Mouse (Mus musculus): Measurements from ENCODE around the gene R3hdm4. TPM values are rescaled to one million over a fixed set of nuclear protein-coding genes. Genes with fewer than 3 reads are reported as not detected.
"Not testable (repeated sequence)": the region's sequence is repeated elsewhere in the genome, so short reads cannot be mapped to it uniquely, and the experiment has no call there.

R3hdm4 gene
- total and polyA plus RNA-seq, 2 experiments, result 12.4 to 80.0 TPM

DNA sequence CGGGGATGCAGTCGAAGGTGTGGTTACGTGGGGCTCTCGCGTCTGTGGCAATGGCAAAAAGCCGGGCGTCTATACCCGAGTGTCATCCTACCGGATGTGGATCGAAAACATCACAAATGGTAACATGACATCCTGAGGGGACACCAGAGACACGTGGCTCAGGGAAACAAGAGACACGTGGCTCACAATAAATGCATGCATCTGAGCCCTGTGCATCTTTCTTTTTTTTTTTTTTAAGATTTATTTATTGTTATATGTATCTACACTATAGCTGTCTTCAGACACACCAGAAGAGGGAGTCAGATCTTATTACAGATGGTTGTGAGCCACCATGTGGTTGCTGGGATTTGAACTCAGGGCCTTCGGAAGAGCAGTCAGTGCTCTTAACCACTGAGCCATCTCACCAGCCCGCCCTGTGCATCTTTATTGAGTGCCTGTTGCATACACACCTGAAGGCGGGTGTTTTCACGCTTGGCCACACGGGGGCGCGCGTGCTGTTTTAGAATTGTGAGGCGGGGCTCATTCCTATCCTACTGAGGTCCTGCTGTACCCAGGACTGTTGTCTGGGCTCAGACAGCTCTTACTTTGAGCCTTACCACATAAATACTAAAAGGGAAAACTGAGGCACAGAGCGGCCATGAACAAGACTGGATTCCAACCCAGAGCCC lies 28.4 kb downstream of the R3hdm4 start:
- not testable (repeated sequence) for H3K36me3 ChIP-seq (ENCODE audit: control insufficient read depth, insufficient read depth, low read length); H3K4me1 ChIP-seq (ENCODE audit: control insufficient read depth, insufficient read depth, low read length); H3K9ac ChIP-seq (ENCODE audit: low read depth, low read length); H3K27me3 ChIP-seq (ENCODE audit: control insufficient read depth, insufficient read depth, low read length); H3K27ac ChIP-seq (replicated peaks; ENCODE audit: insufficient read depth, low read depth, low read length); H3K79me2 ChIP-seq (ENCODE audit: control insufficient read depth, insufficient read depth, low read length); H3K4me3 ChIP-seq (ENCODE audit: insufficient read depth, low read depth, low read length)
- peak; percentile 91 for TF ChIP-seq CTCF (IDR thresholded peaks at IDR 0.05; ENCODE audit: low read depth, low read length)
- 41% methylated on average over 22 of the region's 22 CpGs for WGBS
- DNase-seq (ENCODE audit: extremely low read depth, low read depth, low spot score), result peak; percentile 38

DNA sequence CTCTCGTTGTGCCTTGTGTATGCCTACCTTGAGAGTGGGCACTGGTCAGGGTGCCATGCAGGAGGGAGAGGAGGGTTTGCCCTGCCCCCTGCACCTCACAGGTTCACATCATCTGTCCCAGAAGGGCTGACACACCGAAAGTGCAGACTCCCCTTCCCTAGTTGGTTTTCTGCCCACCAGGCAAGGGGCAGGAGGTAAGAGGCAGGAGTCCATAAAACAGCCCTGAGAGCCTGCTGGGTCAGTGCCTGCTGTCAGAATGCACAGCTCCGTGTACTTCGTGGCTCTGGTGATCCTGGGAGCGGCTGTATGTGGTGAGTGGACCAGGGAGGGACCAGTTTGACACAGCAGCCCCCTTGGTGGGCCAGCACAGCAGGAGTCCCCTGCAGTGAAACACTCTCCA lies 30.3 kb downstream of the R3hdm4 start, which contains the start of gene Cfd:
Gene Cfd, plus strand, starts transcription at position 184 of the 400 bp plus-strand sequence.
- Histone ChIP-seq H3K27ac (replicated peaks; ENCODE audit: insufficient read depth, low read depth, low read length) (no peak within 1 kb of the TSS), H3K27me3 (ENCODE audit: control insufficient read depth, insufficient read depth, low read length) (no peaks in the 10 kb centered on the region), H3K36me3 (ENCODE audit: control insufficient read depth, insufficient read depth, low read length) (no peaks in the 10 kb centered on the region), H3K9ac (ENCODE audit: low read depth, low read length) (no peak within 1 kb of the TSS), H3K79me2 (ENCODE audit: control insufficient read depth, insufficient read depth, low read length) (no peaks in the 10 kb centered on the region), H3K4me1 (ENCODE audit: control insufficient read depth, insufficient read depth, low read length) (peaks cover 9% of the 10 kb centered on the region), H3K4me3 (ENCODE audit: insufficient read depth, low read depth, low read length) (no peak within 1 kb of the TSS)
- DNase-seq (ENCODE audit: extremely low read depth, low read depth, low spot score), result no peak
- WGBS, result 59% methylated on average over 5 of the region's 5 CpGs
- TF ChIP-seq CTCF (IDR thresholded peaks at IDR 0.05; ENCODE audit: low read depth, low read length) (no peak), POLR2A (IDR thresholded peaks at IDR 0.05; ENCODE audit: extremely low read depth, insufficient read depth, low read length) (no peak)

DNA sequence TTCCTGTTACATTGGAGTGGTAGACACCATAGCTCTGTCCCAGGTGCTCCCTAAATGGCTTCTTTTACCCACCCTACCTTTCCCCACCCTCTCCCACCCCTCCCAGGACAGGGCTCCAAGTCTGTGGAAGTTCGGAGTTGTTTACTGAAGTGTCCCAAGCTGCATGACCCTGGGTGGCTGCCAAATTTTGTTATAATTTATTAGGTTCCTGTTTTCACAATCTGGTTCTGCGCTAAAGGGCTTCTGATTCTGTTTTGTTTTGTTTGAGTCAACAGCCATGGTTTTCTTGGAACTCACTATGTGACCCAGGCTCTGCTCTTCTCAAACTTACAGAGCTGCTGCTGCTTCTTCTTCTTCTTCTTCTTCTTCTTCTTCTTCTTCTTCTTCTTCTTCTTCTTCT lies 31.6 kb downstream of the R3hdm4 start:
- Histone ChIP-seq H3K4me1 (ENCODE audit: control insufficient read depth, insufficient read depth, low read length) (peaks cover 14% of the 10 kb centered on the region), H3K36me3 (ENCODE audit: control insufficient read depth, insufficient read depth, low read length) (no peaks in the 10 kb centered on the region), H3K4me3 (ENCODE audit: insufficient read depth, low read depth, low read length) (no peak overlapping the region), H3K79me2 (ENCODE audit: control insufficient read depth, insufficient read depth, low read length) (no peaks in the 10 kb centered on the region), H3K27me3 (ENCODE audit: control insufficient read depth, insufficient read depth, low read length) (no peaks in the 10 kb centered on the region), H3K27ac (replicated peaks; ENCODE audit: insufficient read depth, low read depth, low read length) (no peak overlapping the region), H3K9ac (ENCODE audit: low read depth, low read length) (no peak overlapping the region)
- TF ChIP-seq CTCF (IDR thresholded peaks at IDR 0.05; ENCODE audit: low read depth, low read length), result no peak
- TF ChIP-seq POLR2A (IDR thresholded peaks at IDR 0.05; ENCODE audit: extremely low read depth, insufficient read depth, low read length), result no peak
- WGBS, result 6% methylated on average over 2 of the region's 2 CpGs
- peak; percentile 73 for DNase-seq (ENCODE audit: extremely low read depth, low read depth, low spot score)

DNA sequence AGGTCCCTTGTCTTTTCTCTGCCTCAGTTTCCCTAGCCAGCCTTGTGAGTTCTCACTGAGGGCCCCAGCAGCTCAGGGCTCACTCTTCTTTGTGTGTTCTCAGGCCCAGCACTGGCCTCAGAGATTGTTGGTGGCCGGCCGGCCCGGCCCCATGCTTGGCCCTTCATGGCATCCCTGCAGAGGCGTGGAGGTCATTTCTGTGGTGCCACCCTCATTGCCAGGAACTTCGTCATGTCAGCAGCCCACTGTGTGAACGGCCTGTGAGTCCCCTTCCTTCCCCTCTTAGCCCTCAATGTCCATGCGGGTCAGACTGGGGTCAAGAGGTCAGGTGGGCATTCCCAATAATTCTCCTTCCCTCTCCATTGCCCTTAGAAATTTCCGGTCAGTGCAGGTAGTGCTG lies 34.4 kb downstream of the R3hdm4 start:
- Histone ChIP-seq H3K36me3 (ENCODE audit: control insufficient read depth, insufficient read depth, low read length) (no peaks in the 10 kb centered on the region), H3K4me3 (ENCODE audit: insufficient read depth, low read depth, low read length) (no peak overlapping the region), H3K9ac (ENCODE audit: low read depth, low read length) (no peak overlapping the region), H3K4me1 (ENCODE audit: control insufficient read depth, insufficient read depth, low read length) (peaks cover 20% of the 10 kb centered on the region), H3K27me3 (ENCODE audit: control insufficient read depth, insufficient read depth, low read length) (no peaks in the 10 kb centered on the region), H3K79me2 (ENCODE audit: control insufficient read depth, insufficient read depth, low read length) (no peaks in the 10 kb centered on the region), H3K27ac (replicated peaks; ENCODE audit: insufficient read depth, low read depth, low read length) (peak overlapping the region; percentile 7; the same call in 1 of the 2 replicates)
- no peak for DNase-seq (ENCODE audit: extremely low read depth, low read depth, low spot score)
- 42% methylated on average over 8 of the region's 8 CpGs for WGBS
- TF ChIP-seq CTCF (IDR thresholded peaks at IDR 0.05; ENCODE audit: low read depth, low read length), result no peak
- TF ChIP-seq POLR2A (IDR thresholded peaks at IDR 0.05; ENCODE audit: extremely low read depth, insufficient read depth, low read length), result no peak

DNA sequence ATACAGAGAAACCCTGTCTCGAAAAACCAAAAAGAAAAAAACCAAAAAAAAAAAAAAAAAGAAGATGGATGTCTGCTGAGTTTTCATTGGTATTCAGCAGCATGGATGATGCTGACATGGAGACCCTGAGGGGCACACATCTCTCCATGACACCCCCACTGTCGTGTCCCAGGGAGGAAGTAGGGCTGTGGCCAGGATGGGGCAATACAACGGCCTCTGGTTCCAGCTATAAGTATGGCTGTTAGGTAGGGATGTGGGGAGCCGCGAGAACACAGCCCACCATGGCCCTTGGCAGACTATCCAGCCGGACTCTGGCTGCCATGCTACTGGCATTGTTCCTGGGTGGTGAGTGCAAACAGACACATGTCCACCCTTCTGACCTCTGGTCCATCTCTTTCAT lies 35.0 kb downstream of the R3hdm4 start, which contains the start of gene Elane:
Gene Elane, plus strand, starts transcription at position 194 of the 400 bp plus-strand sequence.
- no peaks in the 10 kb centered on the region for H3K27me3 ChIP-seq (ENCODE audit: control insufficient read depth, insufficient read depth, low read length)
- H3K27ac ChIP-seq (replicated peaks; ENCODE audit: insufficient read depth, low read depth, low read length), result peak within 1 kb of the TSS; percentile 40
- DNase-seq (ENCODE audit: extremely low read depth, low read depth, low spot score), result peak; percentile 85
- no peaks in the 10 kb centered on the region for H3K79me2 ChIP-seq (ENCODE audit: control insufficient read depth, insufficient read depth, low read length)
- no peak within 1 kb of the TSS for H3K9ac ChIP-seq (ENCODE audit: low read depth, low read length)
- H3K36me3 ChIP-seq (ENCODE audit: control insufficient read depth, insufficient read depth, low read length), result no peaks in the 10 kb centered on the region
- WGBS, result 28% methylated on average over 6 of the region's 6 CpGs
- peaks cover 22% of the 10 kb centered on the region for H3K4me1 ChIP-seq (ENCODE audit: control insufficient read depth, insufficient read depth, low read length)
- no peak within 1 kb of the TSS for H3K4me3 ChIP-seq (ENCODE audit: insufficient read depth, low read depth, low read length)
- TF ChIP-seq CTCF (IDR thresholded peaks at IDR 0.05; ENCODE audit: low read depth, low read length), result no peak
- no peak for TF ChIP-seq POLR2A (IDR thresholded peaks at IDR 0.05; ENCODE audit: extremely low read depth, insufficient read depth, low read length)

DNA sequence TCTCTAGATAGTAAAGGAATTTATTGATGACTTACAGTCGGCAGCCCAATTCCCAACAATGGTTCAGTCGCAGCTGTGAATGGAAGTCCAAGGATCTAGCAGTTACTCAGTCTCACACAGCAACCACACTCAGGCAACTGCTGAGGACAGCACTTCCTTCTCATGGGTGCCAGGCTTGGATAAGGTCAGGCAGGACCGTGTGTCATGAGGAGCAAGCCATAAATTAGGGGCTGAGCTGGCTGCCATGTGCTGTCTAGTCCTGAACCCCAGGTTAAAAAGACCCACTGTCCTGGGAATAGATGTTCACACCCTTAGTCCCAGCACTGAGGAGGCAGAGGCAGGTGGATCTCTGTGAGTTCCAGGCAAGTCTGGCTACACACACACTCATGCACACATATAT lies 36.1 kb downstream of the R3hdm4 start:
- WGBS, result 16% methylated on average over 3 of the region's 3 CpGs
- H3K27me3 ChIP-seq (ENCODE audit: control insufficient read depth, insufficient read depth, low read length); H3K9ac ChIP-seq (ENCODE audit: low read depth, low read length); H3K79me2 ChIP-seq (ENCODE audit: control insufficient read depth, insufficient read depth, low read length); H3K4me3 ChIP-seq (ENCODE audit: insufficient read depth, low read depth, low read length); H3K36me3 ChIP-seq (ENCODE audit: control insufficient read depth, insufficient read depth, low read length): not testable (repeated sequence)
- peaks cover 22% of the 10 kb centered on the region for H3K4me1 ChIP-seq (ENCODE audit: control insufficient read depth, insufficient read depth, low read length)
- peak; percentile 35 for DNase-seq (ENCODE audit: extremely low read depth, low read depth, low spot score)
- H3K27ac ChIP-seq (replicated peaks; ENCODE audit: insufficient read depth, low read depth, low read length), result peak overlapping the region; percentile 40

Data from liver, adult 2 months (tissue).